Mouse (Mus musculus): ENCODE data around the gene Olfr1061. TPM values are rescaled to one million over a fixed set of nuclear protein-coding genes. Genes with fewer than 3 reads are reported as not detected.
"Not testable (repeated sequence)": the region's sequence is repeated elsewhere in the genome, so short reads cannot be mapped to it uniquely, and the experiment has no call there.

The Olfr1061 gene
- not detected in 2 replicates for polyA plus RNA-seq (2015; fragmentation: Nextera tagmentation; extraction: Ambion mirVana)

DNA sequence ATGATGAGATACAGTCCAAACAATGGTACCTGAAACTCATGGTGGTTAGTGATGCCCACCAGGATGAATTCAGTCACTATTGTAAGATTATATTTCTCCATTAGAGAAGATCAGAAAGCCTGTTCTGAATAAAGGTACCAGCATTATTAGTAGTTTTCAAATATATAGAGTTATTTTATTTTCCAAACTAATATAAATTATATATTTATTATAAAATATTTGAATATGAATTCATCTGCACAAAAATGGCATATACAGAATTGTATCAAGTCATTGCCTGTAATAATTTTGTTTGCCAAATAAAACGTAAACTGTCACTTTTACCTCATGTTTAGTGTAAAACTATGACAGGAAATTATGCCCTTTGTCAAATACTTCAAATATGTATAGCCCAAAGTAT lies at the start of gene Olfr1061:
TSS of gene Olfr1061 (minus strand) at position 101 of the 400 bp plus-strand sequence.
- WGBS (ENCODE audit: insufficient replicate concordance): 50% methylated on average over 1 of the region's 1 CpGs
- no peaks in the 10 kb centered on the region for H3K9me3 ChIP-seq (replicated peaks)
- no peak within 1 kb of the TSS for H3K9ac ChIP-seq
- no peaks in the 10 kb centered on the region for H3K4me1 ChIP-seq (replicated peaks)
- no peak within 1 kb of the TSS for H3K27ac ChIP-seq (replicated peaks)
- no peak within 1 kb of the TSS for H3K4me3 ChIP-seq (replicated peaks)
- no peaks in the 10 kb centered on the region for H3K27me3 ChIP-seq
- H3K36me3 ChIP-seq (replicated peaks): no peaks in the 10 kb centered on the region
- ATAC-seq (ENCODE audit: insufficient read depth): no peak
- no peak within 1 kb of the TSS for H3K4me2 ChIP-seq

DNA sequence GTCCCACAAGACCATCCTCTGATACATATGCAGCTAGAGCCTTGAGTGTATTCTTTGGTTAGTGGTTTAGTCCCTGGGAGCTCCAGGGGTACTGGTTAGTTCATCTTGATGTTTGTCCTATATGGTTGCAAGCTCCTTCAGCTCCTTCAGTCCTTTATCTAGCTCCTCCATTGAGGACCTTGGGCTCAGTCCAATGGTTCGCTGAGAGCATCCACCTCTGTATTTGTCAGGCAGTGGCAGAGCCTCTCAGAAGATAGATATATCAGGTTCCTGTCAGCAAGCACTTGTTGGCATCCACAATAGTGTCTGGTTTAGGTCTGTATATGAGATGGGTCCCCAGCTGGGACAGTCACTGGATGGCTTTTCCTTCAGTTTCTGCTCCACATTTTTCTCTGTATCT lies 46.6 kb upstream of the Olfr1061 start:
- no peak overlapping the region for H3K9ac ChIP-seq
- no peak overlapping the region for H3K4me2 ChIP-seq
- no peaks in the 10 kb centered on the region for H3K27me3 ChIP-seq
- H3K4me1 ChIP-seq (replicated peaks): no peaks in the 10 kb centered on the region
- WGBS (ENCODE audit: insufficient replicate concordance): 62% methylated on average over 1 of the region's 1 CpGs
- no peak overlapping the region for H3K4me3 ChIP-seq (replicated peaks)
- no peak overlapping the region for H3K27ac ChIP-seq (replicated peaks)
- H3K36me3 ChIP-seq (replicated peaks): no peaks in the 10 kb centered on the region
- ATAC-seq (ENCODE audit: insufficient read depth): no peak
- no peaks in the 10 kb centered on the region for H3K9me3 ChIP-seq (replicated peaks)

DNA sequence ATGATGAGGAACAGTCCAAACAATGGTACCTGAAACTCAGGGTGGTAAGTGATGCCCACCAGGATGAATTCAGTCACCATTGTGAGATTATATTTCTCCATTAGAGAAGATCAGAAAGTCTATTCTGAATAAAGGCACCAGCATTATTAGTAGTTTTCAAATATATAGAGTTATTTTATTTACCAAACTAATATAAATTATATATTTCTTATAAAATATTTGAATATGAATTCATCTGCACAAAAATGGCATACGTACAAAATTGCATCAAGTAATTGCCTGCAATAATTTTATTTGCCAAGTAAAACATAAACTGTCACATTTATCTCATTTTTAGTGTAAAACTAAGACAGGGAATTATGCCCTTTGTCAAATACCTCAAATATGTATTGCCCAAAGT lies 42.3 kb upstream of the Olfr1061 start, which contains the start of gene Olfr1066:
TSS of gene Olfr1066 (minus strand) at position 101 of the 400 bp plus-strand sequence.
- ATAC-seq (ENCODE audit: insufficient read depth): no peak
- H3K9ac ChIP-seq: no peak within 1 kb of the TSS
- no peak within 1 kb of the TSS for H3K4me2 ChIP-seq
- no peak within 1 kb of the TSS for H3K27ac ChIP-seq (replicated peaks)
- no peaks in the 10 kb centered on the region for H3K27me3 ChIP-seq
- H3K9me3 ChIP-seq (replicated peaks): no peaks in the 10 kb centered on the region
- no peaks in the 10 kb centered on the region for H3K4me1 ChIP-seq (replicated peaks)
- H3K36me3 ChIP-seq (replicated peaks): no peaks in the 10 kb centered on the region
- WGBS (ENCODE audit: insufficient replicate concordance): 55% methylated on average over 1 of the region's 1 CpGs
- no peak within 1 kb of the TSS for H3K4me3 ChIP-seq (replicated peaks)

DNA sequence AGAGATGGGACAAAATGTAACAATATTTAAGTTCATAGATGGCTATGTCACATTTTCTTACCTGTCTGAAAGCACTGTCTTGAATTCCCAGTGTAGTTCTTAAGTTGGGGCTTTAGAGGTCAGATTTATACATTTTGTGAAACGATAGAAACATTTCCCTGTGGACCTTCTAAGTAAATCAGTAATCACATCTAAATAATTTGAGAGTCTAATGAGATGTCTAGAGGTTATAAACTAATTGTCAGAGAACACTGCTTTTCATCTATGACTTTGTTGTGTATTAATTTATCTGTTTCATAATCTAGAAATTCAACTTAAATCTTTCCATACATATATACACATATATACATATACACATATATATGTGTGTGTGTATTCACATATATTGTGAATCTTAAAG lies 36.6 kb upstream of the Olfr1061 start, which contains the start of gene Olfr1065:
TSS of gene Olfr1065 (minus strand) at position 101 of the 400 bp plus-strand sequence.
- not testable (repeated sequence) for ATAC-seq (ENCODE audit: insufficient read depth); H3K27me3 ChIP-seq; H3K36me3 ChIP-seq (replicated peaks); H3K27ac ChIP-seq (replicated peaks); H3K9me3 ChIP-seq (replicated peaks); H3K4me3 ChIP-seq (replicated peaks); H3K4me2 ChIP-seq; H3K4me1 ChIP-seq (replicated peaks); H3K9ac ChIP-seq
- 50% methylated on average over 1 of the region's 1 CpGs for WGBS (ENCODE audit: insufficient replicate concordance)

DNA sequence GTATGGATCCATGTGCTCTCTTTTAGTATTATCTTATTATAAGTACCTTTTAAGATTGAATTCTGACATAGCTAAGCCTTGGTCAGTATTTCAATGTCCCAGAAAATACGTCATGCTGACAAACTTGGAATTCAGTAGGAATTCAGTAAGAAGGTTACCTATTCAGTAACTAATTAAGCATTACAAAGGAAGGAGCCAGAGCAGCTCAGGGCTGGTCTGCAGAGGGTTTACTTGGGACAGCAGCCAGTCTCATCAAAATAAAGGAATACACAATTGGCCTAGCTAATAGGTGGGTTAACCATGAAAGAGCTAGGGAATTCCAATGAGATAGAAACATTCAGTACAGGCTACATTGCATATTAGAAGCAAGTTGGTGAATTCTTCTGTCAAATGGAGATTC lies 28.3 kb upstream of the Olfr1061 start:
- not testable (repeated sequence) for H3K9ac ChIP-seq; H3K36me3 ChIP-seq (replicated peaks); H3K27ac ChIP-seq (replicated peaks); H3K27me3 ChIP-seq; ATAC-seq (ENCODE audit: insufficient read depth); H3K9me3 ChIP-seq (replicated peaks); H3K4me2 ChIP-seq; H3K4me1 ChIP-seq (replicated peaks); H3K4me3 ChIP-seq (replicated peaks)
- 42% methylated on average over 1 of the region's 1 CpGs for WGBS (ENCODE audit: insufficient replicate concordance)

DNA sequence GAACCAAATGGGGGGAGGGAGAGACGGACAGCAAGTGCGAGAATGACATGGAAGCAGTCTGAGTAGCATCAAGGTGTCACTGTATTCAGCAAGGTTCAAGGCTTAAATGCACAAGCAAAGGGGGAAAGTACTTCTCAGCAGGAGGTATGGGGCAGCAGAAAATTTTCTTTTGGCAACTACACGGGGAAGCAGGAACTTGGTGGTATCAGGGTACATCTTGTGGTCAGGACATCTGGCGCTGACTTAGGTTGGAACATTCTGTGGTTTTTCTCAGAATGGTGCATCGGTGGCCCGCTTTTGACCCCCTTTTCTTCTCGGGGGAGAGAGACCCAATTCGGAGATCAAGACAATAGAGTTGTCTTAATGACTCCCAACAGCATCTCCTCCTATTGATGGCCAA lies 14.7 kb upstream of the Olfr1061 start:
- H3K9me3 ChIP-seq (replicated peaks); H3K4me2 ChIP-seq; H3K4me3 ChIP-seq (replicated peaks); H3K36me3 ChIP-seq (replicated peaks); H3K4me1 ChIP-seq (replicated peaks); H3K27ac ChIP-seq (replicated peaks); H3K9ac ChIP-seq; ATAC-seq (ENCODE audit: insufficient read depth); H3K27me3 ChIP-seq: not testable (repeated sequence)
- WGBS (ENCODE audit: insufficient replicate concordance): 41% methylated on average over 8 of the region's 8 CpGs

DNA sequence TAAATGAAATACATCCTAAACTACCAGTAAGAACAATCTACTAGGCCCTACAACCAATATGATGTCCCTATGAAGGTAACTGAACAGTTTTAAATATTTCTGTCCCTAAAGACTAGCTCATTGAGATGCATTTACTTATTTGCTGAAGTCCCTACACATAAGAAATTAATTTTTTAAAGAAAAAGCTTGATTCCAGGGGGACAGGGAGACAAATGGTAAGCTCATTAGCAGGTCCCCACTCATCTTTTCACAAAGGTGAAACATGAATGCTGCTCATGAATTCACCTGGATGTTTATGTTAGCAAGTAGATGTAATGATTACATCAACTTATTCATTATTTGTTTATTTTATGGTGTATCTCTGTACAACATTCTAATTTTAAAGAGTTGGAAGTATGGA lies 12.8 kb upstream of the Olfr1061 start, which contains the start of gene Olfr1062:
TSS of gene Olfr1062 (minus strand) at position 101 of the 400 bp plus-strand sequence.
- not testable (repeated sequence) for H3K27ac ChIP-seq (replicated peaks); H3K9me3 ChIP-seq (replicated peaks); H3K4me2 ChIP-seq; H3K27me3 ChIP-seq; H3K36me3 ChIP-seq (replicated peaks); H3K9ac ChIP-seq; H3K4me3 ChIP-seq (replicated peaks); H3K4me1 ChIP-seq (replicated peaks); ATAC-seq (ENCODE audit: insufficient read depth)

DNA sequence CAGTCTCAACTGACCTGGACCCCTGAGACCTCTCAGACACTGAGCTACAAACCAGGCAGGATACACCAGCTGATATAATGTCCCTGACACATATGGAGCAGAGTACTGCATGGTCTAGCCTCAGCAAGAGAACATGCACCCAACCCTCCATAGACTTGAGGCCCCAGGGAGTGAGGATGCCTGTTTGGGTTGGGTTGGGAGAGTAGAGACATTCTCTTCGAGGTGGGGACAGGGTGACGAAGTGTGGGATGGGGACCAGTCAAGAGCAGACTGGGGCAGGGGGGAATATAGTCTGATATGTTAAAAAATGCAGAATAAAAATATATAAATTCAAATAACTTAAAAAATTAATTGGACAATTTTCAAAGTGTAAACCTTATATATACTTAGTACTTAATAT lies 18.7 kb downstream of the Olfr1061 start:
- Histone ChIP-seq H3K36me3 (replicated peaks) (no peaks in the 10 kb centered on the region), H3K27me3 (no peaks in the 10 kb centered on the region), H3K27ac (replicated peaks) (no peak overlapping the region), H3K4me3 (replicated peaks) (no peak overlapping the region), H3K4me1 (replicated peaks) (no peaks in the 10 kb centered on the region), H3K9me3 (replicated peaks) (no peaks in the 10 kb centered on the region), H3K9ac (no peak overlapping the region), H3K4me2 (no peak overlapping the region)
- 52% methylated on average over 2 of the region's 2 CpGs for WGBS (ENCODE audit: insufficient replicate concordance)
- no peak for ATAC-seq (ENCODE audit: insufficient read depth)

DNA sequence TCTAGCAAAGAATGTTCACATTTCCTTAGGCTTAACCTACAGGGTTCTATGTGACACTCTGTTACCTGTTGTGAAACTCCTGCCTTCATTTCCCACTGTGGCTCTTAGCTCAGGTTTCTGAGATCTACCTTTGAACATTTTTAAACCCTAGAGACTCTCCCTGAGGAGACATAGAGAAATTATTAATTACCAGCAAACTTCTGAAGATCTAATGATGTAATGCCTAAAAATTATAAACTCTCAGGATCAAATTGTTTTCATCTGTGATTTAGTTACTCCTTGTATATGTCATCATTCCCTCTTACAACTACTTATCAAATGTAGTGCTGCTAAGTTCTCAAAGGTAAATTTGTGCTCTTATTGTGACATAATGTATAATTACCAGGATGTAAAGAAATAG lies 25.4 kb downstream of the Olfr1061 start, which contains the start of gene Olfr1058:
TSS of gene Olfr1058 (minus strand) at position 101 of the 400 bp plus-strand sequence.
- ATAC-seq (ENCODE audit: insufficient read depth); H3K4me1 ChIP-seq (replicated peaks); H3K27me3 ChIP-seq; H3K4me2 ChIP-seq; H3K27ac ChIP-seq (replicated peaks); H3K4me3 ChIP-seq (replicated peaks); H3K36me3 ChIP-seq (replicated peaks); H3K9me3 ChIP-seq (replicated peaks); H3K9ac ChIP-seq: not testable (repeated sequence)

DNA sequence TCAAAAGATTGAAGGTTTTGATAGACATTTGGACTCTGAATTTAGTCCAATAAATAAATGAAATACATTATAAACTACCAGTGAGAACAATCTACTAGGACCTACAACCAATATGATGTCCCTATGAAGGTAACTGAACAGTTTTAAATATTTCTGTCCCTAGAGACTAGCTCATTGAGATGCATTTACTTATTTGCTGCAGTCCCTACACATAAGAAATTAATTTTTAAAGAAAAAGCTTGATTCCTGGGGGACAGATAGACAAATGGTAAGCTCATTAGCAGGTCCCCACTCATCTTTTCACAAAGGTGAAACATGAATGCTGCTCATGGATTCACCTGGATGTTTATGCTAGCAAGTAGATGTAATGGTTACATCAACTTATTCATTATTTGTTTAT lies 35.6 kb downstream of the Olfr1061 start, which contains the start of gene Olfr1057:
TSS of gene Olfr1057 (minus strand) at position 101 of the 400 bp plus-strand sequence.
- Histone ChIP-seq H3K4me1 (replicated peaks) (no peaks in the 10 kb centered on the region), H3K27ac (replicated peaks) (no peak within 1 kb of the TSS), H3K4me2 (no peak within 1 kb of the TSS), H3K9ac (no peak within 1 kb of the TSS), H3K36me3 (replicated peaks) (no peaks in the 10 kb centered on the region), H3K27me3 (no peaks in the 10 kb centered on the region), H3K9me3 (replicated peaks) (no peaks in the 10 kb centered on the region), H3K4me3 (replicated peaks) (no peak within 1 kb of the TSS)
- no peak for ATAC-seq (ENCODE audit: insufficient read depth)

DNA sequence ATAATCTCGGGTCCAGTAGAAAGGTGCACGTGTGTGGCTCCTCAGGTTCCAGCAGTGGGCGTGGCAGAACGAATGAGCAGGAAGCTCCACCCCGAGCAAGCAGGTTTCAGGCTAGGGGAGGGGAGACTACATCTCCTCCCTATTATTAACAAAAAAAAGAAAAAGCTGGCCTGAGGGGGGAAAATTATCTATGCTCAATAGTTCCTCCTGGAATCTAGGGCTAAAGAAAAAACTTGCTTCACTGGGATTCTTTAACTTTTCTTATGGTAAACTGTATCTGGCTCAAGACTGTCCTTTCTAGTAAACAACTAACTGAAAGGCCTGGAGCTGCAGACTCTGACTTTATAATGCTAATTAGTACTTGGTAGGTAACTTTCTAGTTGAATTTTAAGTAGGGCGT lies 47.5 kb downstream of the Olfr1061 start:
- H3K4me1 ChIP-seq (replicated peaks); H3K27ac ChIP-seq (replicated peaks); H3K9ac ChIP-seq; H3K4me2 ChIP-seq; ATAC-seq (ENCODE audit: insufficient read depth); H3K4me3 ChIP-seq (replicated peaks); H3K36me3 ChIP-seq (replicated peaks); H3K27me3 ChIP-seq; H3K9me3 ChIP-seq (replicated peaks): not testable (repeated sequence)
- no CpG with 5 or more reads among the region's 6 CpGs for WGBS (ENCODE audit: insufficient replicate concordance)
